Mouse (Mus musculus): ENCODE data around the gene Nsrp1. TPM values are rescaled to one million over a fixed set of nuclear protein-coding genes. Genes with fewer than 3 reads are reported as not detected.
A peak's percentile ranks its signal among the peaks of the same experiment; 100 is the strongest.

Nsrp1 gene
- polyA plus RNA-seq, 2 experiments = 12.5 to 65.1 TPM

DNA sequence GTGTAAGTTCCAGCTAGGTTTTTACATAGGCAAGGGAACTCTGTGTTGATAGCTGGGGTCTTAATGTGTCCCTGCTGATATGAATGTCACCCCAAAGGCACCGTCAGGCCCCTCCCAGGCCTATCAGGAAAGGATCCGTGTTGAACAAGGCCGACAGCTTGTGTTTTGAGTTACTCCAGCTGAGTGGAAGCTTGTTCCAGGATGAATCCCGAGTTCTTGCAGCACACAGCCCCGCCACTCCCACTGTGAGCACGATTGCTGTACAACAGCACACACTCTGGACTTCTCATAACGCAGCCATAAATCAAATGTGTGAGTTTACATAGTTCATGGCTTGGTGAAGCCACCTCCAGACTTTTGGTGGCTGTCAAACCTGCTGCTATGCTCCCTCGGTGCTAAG is 15.9 kb upstream of the Nsrp1 start:
- H3K27me3 ChIP-seq (ENCODE audit: control insufficient read depth, insufficient read depth, low read length) = no peaks in the 10 kb centered on the region
- ATAC-seq (ENCODE audit: low FRiP score, low read depth) (no peak), DNase-seq (ENCODE audit: low spot score) (no peak)
- H3K4me2 ChIP-seq (replicated peaks; ENCODE audit: low read depth, low read length, severe bottlenecking) = no peak overlapping the region
- 65% methylated on average over 8 of the region's 8 CpGs for WGBS
- 0 out of 2 replicates have a peak, but pooled peaks cover 4% of the 10 kb centered on the region for H3K4me1 ChIP-seq (ENCODE audit: control insufficient read depth, insufficient read depth, low read length)
- no peaks in the 10 kb centered on the region for H3K36me3 ChIP-seq (ENCODE audit: control insufficient read depth, insufficient read depth, low read length)
- no peak overlapping the region for H3K9ac ChIP-seq (ENCODE audit: low read depth, low read length, severe bottlenecking)
- no peak overlapping the region for H3K27ac ChIP-seq (replicated peaks; ENCODE audit: low read depth, low read length)
- no peaks in the 10 kb centered on the region for H3K9me3 ChIP-seq (ENCODE audit: control insufficient read depth, low read length)
- H3K4me3 ChIP-seq (replicated peaks; ENCODE audit: low read length) = no peak overlapping the region
- TF ChIP-seq POLR2A (IDR thresholded peaks at IDR 0.05; ENCODE audit: borderline replicate concordance, extremely low read depth, insufficient read depth, insufficient read length) = no peak

- H3K27ac ChIP-seq (replicated peaks; ENCODE audit: low read depth, low read length) = no peak overlapping the region
Measured at GRCm38 (mm10) chr11:77093208-77093607, 15.0 kb upstream of the Nsrp1 start.

DNA sequence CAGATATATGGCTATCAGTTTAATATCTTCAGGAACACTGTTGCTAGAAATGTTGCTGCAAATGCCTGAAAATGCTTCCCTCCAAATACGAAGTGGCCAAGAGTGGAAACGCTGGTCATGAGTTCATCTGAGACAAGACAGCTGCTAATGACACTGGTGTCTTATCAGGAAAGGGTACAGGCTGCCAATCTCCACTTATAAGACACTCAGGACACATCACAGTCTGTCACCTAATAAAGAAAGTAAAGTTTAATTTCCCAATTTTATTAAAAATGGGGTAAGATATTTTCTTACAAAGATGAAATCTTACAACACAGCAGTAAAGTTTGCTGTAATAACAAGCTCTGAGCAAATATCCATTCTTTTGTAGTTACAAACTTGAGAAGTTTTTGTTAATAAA is 10.9 kb upstream of the Nsrp1 start:
- no peak for TF ChIP-seq POLR2A (IDR thresholded peaks at IDR 0.05; ENCODE audit: borderline replicate concordance, extremely low read depth, insufficient read depth, insufficient read length)
- H3K36me3 ChIP-seq (ENCODE audit: control insufficient read depth, insufficient read depth, low read length) = no peaks in the 10 kb centered on the region
- H3K27ac ChIP-seq (replicated peaks; ENCODE audit: low read depth, low read length) = no peak overlapping the region
- H3K4me3 ChIP-seq (replicated peaks; ENCODE audit: low read length) = no peak overlapping the region
- no peaks in the 10 kb centered on the region for H3K4me1 ChIP-seq (ENCODE audit: control insufficient read depth, insufficient read depth, low read length)
- ATAC-seq (ENCODE audit: low FRiP score, low read depth) (no peak), DNase-seq (ENCODE audit: low spot score) (no peak)
- H3K9me3 ChIP-seq (ENCODE audit: control insufficient read depth, low read length) = no peaks in the 10 kb centered on the region
- H3K27me3 ChIP-seq (ENCODE audit: control insufficient read depth, insufficient read depth, low read length) = no peaks in the 10 kb centered on the region
- WGBS = 69% methylated on average over 2 of the region's 2 CpGs
- H3K4me2 ChIP-seq (replicated peaks; ENCODE audit: low read depth, low read length, severe bottlenecking) = no peak overlapping the region
- no peak overlapping the region for H3K9ac ChIP-seq (ENCODE audit: low read depth, low read length, severe bottlenecking)

More at GRCm38 (mm10) chr11:77093208-77093607, 15.0 kb upstream of the Nsrp1 start:
- Histone ChIP-seq H3K9ac (ENCODE audit: low read depth, low read length, severe bottlenecking) (no peak overlapping the region), H3K27me3 (ENCODE audit: control insufficient read depth, insufficient read depth, low read length) (no peaks in the 10 kb centered on the region), H3K9me3 (ENCODE audit: control insufficient read depth, low read length) (no peaks in the 10 kb centered on the region), H3K36me3 (ENCODE audit: control insufficient read depth, insufficient read depth, low read length) (no peaks in the 10 kb centered on the region), H3K4me2 (replicated peaks; ENCODE audit: low read depth, low read length, severe bottlenecking) (peak overlapping the region; percentile 43), H3K4me1 (ENCODE audit: control insufficient read depth, insufficient read depth, low read length) (0 out of 2 replicates have a peak, but pooled peaks cover 4% of the 10 kb centered on the region), H3K4me3 (replicated peaks; ENCODE audit: low read length) (peak overlapping the region; percentile 24)
- TF ChIP-seq POLR2A (IDR thresholded peaks at IDR 0.05; ENCODE audit: borderline replicate concordance, extremely low read depth, insufficient read depth, insufficient read length) = no peak
- WGBS = 3% methylated on average over 11 of the region's 11 CpGs
- ATAC-seq (ENCODE audit: low FRiP score, low read depth) = peak; percentile 55; the same call in 1 of the 2 replicates
- peak; percentile 64 for DNase-seq (ENCODE audit: low spot score)

- no peaks in the 10 kb centered on the region for H3K36me3 ChIP-seq (ENCODE audit: control insufficient read depth, insufficient read depth, low read length)
- WGBS = 75% methylated on average over 2 of the region's 2 CpGs
Measured at GRCm38 (mm10) chr11:77087004-77087403, 8.8 kb upstream of the Nsrp1 start.

GRCm38 (mm10) chr11:77084001-77084682 is 5.9 kb upstream of the Nsrp1 start:
- no peak for TF ChIP-seq POLR2A (IDR thresholded peaks at IDR 0.05; ENCODE audit: borderline replicate concordance, extremely low read depth, insufficient read depth, insufficient read length)
- H3K9ac ChIP-seq (ENCODE audit: low read depth, low read length, severe bottlenecking) = no peak overlapping the region
- no peak overlapping the region for H3K4me3 ChIP-seq (replicated peaks; ENCODE audit: low read length)
- no peak for ATAC-seq (ENCODE audit: low FRiP score, low read depth)
- DNase-seq (ENCODE audit: low spot score) = no peak
- WGBS = 53% methylated on average over 5 of the region's 5 CpGs
- H3K4me2 ChIP-seq (replicated peaks; ENCODE audit: low read depth, low read length, severe bottlenecking) = no peak overlapping the region
- H3K27me3 ChIP-seq (ENCODE audit: control insufficient read depth, insufficient read depth, low read length) = no peaks in the 10 kb centered on the region
- H3K27ac ChIP-seq (replicated peaks; ENCODE audit: low read depth, low read length) = no peak overlapping the region
- H3K9me3 ChIP-seq (ENCODE audit: control insufficient read depth, low read length) = no peaks in the 10 kb centered on the region
- no peaks in the 10 kb centered on the region for H3K36me3 ChIP-seq (ENCODE audit: control insufficient read depth, insufficient read depth, low read length)
- no peaks in the 10 kb centered on the region for H3K4me1 ChIP-seq (ENCODE audit: control insufficient read depth, insufficient read depth, low read length)

More at GRCm38 (mm10) chr11:77087004-77087403, 8.8 kb upstream of the Nsrp1 start:
- Histone ChIP-seq H3K4me2 (replicated peaks; ENCODE audit: low read depth, low read length, severe bottlenecking) (no peak overlapping the region), H3K4me1 (ENCODE audit: control insufficient read depth, insufficient read depth, low read length) (no peaks in the 10 kb centered on the region), H3K4me3 (replicated peaks; ENCODE audit: low read length) (no peak overlapping the region), H3K27ac (replicated peaks; ENCODE audit: low read depth, low read length) (no peak overlapping the region), H3K9me3 (ENCODE audit: control insufficient read depth, low read length) (no peaks in the 10 kb centered on the region), H3K9ac (ENCODE audit: low read depth, low read length, severe bottlenecking) (no peak overlapping the region), H3K27me3 (ENCODE audit: control insufficient read depth, insufficient read depth, low read length) (no peaks in the 10 kb centered on the region)
- ATAC-seq (ENCODE audit: low FRiP score, low read depth) = no peak
- no peak for TF ChIP-seq POLR2A (IDR thresholded peaks at IDR 0.05; ENCODE audit: borderline replicate concordance, extremely low read depth, insufficient read depth, insufficient read length)
- DNase-seq (ENCODE audit: low spot score) = no peak

Measured in limb, embryonic 14.5 days (tissue).